Mouse (Mus musculus): ENCODE data around the gene Ctxn2. TPM values are rescaled to one million over a fixed set of nuclear protein-coding genes. Genes with fewer than 3 reads are reported as not detected.
"Not testable (repeated sequence)": the region's sequence is repeated elsewhere in the genome, so short reads cannot be mapped to it uniquely, and the experiment has no call there.

The Ctxn2 gene
- not detected for total RNA-seq (2022)

- DNase-seq (ENCODE audit: low spot score) = peak; percentile 47
These were observed at the start of gene Ctxn2 for GRCm38 (mm10) chr2:125135903-125136811. Ctxn2 (plus strand) TSS chr2:125136692.

- DNase-seq (ENCODE audit: low spot score) = no peak
These were observed 47.7 kb upstream of the Ctxn2 start for GRCm38 (mm10) chr2:125088757-125089156.

GRCm38 (mm10) chr2:125092123-125092522 is 44.4 kb upstream of the Ctxn2 start:
- DNase-seq (ENCODE audit: low spot score) = not testable (repeated sequence)

GRCm38 (mm10) chr2:125104491-125104890 is 32.0 kb upstream of the Ctxn2 start:
- not testable (repeated sequence) for DNase-seq (ENCODE audit: low spot score)

DNA sequence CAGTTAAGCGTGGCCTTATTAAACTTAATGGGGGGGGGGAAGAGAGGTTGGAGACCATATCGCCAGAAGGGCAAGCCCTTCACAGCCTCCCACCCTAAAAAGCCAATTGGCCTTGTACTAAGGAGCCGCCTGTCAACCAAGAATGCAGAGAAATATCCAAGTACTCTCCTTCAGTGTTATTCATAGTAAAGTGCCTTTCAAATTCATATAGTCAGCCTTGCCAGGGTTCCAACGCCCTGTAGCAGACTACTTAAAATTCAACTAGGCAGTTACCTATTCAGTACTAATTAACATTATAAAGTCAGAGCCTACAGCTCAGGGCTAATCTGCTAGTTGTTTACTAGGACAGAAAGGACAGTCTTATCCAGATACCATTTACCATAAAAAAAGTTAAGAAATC is 30.0 kb upstream of the Ctxn2 start:
- not testable (repeated sequence) for DNase-seq (ENCODE audit: low spot score)

DNA sequence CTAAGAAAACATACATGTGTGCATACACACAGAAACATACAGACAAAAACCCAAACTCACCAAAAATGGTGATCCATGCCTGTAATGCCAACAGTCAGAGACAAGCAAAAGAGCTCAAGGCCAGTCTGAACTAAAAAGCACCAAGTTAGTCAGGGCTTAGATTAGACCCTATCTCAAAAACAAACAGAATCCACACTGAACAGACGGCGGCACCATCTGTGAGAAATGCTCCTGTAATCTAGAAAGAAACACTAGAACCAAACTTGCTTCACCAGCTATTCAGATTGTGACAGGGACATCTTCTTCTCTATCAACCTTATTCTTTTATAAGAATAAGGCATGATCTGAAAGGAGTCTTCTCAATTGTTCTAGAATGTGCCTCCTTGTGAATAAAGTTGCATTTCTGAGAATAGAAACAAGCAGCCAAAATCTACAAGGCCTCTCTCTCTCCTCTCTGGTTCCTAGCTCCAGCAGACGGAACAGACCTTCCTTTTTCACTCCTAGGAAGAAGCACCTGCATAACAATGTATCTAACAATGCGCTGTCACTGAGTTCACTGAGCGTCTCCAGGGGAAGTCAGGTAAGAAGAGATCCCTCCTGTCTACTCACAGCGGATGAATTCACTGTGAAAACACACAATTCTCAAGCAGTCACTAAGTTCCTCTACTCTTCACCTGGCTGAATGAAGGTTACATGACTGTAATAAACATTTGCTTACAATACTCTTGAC is 16.9 kb upstream of the Ctxn2 start:
- no peak for DNase-seq (ENCODE audit: low spot score)

DNA sequence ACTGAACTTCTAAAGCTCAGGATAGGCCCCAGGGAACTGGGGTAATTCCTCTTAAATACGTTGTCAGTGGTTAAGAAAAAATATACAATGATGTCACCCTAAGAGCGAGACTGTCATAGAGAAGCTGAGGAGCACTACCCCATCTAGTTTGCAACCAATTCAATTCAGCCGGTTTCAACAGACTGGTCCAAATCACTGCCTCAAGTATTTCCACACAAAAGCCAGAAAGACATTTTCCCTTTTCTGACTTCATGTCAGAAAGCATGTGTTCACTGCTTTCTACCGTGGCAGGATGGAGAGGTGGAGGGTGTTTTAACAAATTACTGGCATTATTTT is 14.2 kb upstream of the Ctxn2 start:
- no peak for DNase-seq (ENCODE audit: low spot score)

- DNase-seq (ENCODE audit: low spot score) = peak; percentile 41
These were observed 13.6 kb upstream of the Ctxn2 start for GRCm38 (mm10) chr2:125122624-125123476.

- peak; percentile 64 for DNase-seq (ENCODE audit: low spot score)
These were observed 13.0 kb upstream of the Ctxn2 start, which contains the start of gene Myef2 for GRCm38 (mm10) chr2:125123477-125123852. Myef2 (minus strand) TSS chr2:125123661.

GRCm38 (mm10) chr2:125125824-125126223 is 10.7 kb upstream of the Ctxn2 start:
- no peak for DNase-seq (ENCODE audit: low spot score)

GRCm38 (mm10) chr2:125126792-125127191 is 9.7 kb upstream of the Ctxn2 start:
- no peak for DNase-seq (ENCODE audit: low spot score)

DNA sequence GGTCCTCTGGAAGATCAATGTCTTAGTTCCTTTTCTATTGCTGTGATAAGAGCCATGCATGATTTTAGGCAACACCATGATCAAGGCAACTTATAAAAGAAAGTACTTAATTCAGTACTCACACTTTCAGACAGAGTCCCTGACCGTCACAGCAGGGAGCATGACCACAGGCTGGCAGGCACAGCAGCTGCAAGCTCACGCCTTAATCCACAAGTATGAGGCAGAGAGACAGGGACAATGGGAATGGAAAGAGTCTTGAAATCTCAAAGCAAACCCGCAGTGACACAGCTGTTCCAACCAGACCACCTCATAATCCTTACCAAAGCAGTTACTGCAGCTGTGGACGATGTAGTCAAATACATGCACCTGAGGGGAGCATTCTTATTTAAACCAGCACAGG is 2.4 kb upstream of the Ctxn2 start:
- DNase-seq (ENCODE audit: low spot score) = no peak

DNA sequence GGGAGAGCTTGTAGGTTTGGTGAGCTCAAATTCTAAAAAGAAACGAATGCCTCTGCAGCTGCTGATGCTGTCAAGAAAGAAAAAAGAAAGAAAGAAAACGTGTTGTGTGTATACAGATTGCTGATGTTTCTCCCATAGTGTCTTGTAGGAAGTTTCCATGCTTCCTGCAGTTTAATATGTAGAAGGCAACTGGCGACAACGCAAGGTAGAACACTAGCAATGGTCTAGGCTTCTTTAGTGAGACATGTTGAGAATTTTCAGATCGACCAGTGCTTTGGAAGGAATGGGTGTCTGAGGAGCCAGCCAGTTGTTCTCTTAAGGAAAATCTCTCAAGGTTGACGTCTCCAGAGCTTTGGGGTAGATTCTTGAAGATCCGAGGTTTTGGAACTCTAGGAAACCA is 354 bp downstream of the Ctxn2 start:
- no peak for DNase-seq (ENCODE audit: low spot score)

DNA sequence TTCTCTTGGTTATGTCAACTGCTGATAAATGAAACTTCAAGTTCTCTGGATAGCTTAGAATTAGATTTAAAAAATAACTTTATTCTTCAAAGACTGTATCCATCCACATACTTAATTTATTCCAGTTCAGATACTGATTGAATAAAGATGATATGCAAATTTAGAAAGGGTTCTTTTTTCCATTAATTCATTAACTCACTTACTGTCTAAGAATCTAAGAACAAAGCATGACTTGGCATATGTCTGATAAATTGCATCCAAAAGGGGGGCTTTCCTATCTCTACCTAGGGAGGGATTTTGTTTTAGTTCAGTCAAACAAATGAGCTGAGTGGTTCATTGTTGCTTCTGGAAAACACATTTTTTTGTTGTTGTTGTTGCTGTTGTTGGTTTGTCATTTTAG is 5.8 kb downstream of the Ctxn2 start:
- no peak for DNase-seq (ENCODE audit: low spot score)

DNA sequence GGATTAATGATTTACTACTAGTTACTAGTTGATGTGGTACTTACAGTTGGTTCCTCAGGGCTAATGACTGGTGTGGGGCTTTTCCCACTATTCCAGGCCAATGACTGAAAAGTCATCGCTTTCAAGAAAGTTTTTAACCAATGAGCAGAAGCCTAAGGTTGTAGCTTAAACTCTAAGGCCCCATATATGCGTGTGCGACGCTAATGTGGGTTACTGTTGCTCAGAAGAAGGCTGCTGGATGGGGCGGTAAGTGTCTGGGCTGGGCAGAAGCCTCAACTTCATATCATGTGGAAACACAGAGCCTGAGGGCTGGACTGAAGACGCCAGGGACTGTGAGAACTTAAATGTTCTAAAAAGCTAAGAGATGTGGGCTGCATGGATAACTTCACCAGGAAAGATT is 15.9 kb downstream of the Ctxn2 start, which contains the start of gene Slc12a1:
TSS of gene Slc12a1 (plus strand) at position 118 of the 400 bp plus-strand sequence.
- no peak for DNase-seq (ENCODE audit: low spot score)

DNA sequence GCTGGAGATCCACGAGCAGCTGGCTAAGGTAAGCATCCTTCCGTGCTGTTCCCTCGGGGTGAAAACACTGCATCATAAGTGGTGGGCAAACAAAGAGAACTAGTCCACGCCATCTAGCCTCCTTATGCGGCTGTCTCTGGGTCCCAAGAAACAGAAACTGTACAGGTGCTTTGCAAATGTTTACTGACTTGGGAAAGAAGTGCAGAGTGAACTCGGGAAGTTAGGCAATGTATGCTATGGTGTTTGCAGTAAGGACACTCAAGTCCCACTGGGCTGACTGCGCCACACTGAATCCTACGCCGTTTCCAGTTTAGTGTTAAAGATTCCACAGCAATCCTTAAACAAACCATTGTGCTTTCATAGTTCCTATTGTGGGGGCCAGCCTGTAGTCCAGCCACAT is 17.8 kb downstream of the Ctxn2 start:
- no peak for DNase-seq (ENCODE audit: low spot score)

GRCm38 (mm10) chr2:125155504-125155903 is 19.0 kb downstream of the Ctxn2 start:
- no peak for DNase-seq (ENCODE audit: low spot score)

- no peak for DNase-seq (ENCODE audit: low spot score)
These were observed 25.5 kb downstream of the Ctxn2 start for GRCm38 (mm10) chr2:125162012-125162470.

GRCm38 (mm10) chr2:125178225-125178798 is 41.8 kb downstream of the Ctxn2 start:
- no peak for DNase-seq (ENCODE audit: low spot score)

DNA sequence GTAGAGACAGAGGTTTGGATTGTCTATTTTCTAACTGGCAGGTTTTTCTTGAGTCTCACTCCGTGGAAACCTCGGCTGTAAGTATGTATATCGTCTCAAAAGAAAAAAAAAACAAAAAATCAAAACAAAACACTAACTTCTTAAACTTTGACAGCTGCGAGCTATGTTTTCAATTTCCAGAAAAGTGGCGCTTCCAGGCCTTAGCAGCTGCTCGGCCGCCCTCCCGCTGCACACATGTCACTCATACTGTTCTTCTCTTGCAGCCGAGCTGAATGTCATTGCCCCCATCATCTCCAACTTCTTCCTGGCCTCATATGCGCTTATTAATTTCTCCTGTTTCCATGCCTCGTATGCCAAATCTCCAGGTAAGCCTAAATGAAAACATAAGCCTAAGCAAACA is 51.4 kb downstream of the Ctxn2 start:
- DNase-seq (ENCODE audit: low spot score) = no peak

DNA sequence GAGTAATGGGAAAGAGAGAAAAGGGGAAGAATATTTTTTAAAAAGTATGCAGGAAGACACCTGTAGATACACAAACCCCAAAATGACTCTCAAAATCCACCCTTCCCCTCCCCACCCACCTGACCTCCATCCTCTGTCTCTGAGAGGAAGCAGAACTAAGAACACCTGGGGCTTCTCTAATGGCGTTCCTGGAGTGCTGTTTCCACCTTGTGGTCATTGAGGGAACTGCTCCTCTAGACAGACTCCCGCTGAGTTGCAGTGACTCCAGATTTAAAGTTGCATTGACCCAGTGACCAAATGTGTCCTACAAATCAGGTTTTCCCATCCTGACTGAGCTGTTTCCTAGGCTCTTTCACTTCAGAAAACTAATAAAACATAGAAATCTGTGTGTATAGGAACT is 52.7 kb downstream of the Ctxn2 start:
- peak; percentile 56 for DNase-seq (ENCODE audit: low spot score)

Measured in heart, adult 8-10 months (tissue).